Mouse (Mus musculus) right cerebral cortex, postnatal 36 days (tissue): ENCODE measurements around the gene Bcorl1.

ENCODE experiments used
- DNase-seq, 2 experiments: peaks; one replicate each; pipeline ENCODE4 v3.0.0; 2022; ENCODE audit warnings: low spot score in 2 of 2, mixed read lengths in 1 of 2

The Bcorl1 gene

GRCm38 (mm10) chrX:48444677-48445076 lies 103.5 kb downstream of the Bcorl1 start:
- DNase-seq = no peak

- DNase-seq = no peak
Observed at GRCm38 (mm10) chrX:48449646-48450045, 108.5 kb downstream of the Bcorl1 start.

GRCm38 (mm10) chrX:48452231-48452890 lies 111.2 kb downstream of the Bcorl1 start:
- DNase-seq = no peak

- no peak for DNase-seq
Observed at GRCm38 (mm10) chrX:48452931-48453673, 111.9 kb downstream of the Bcorl1 start.

GRCm38 (mm10) chrX:48453736-48454494 lies 112.8 kb downstream of the Bcorl1 start:
- DNase-seq = no peak

- no peak for DNase-seq
Observed at GRCm38 (mm10) chrX:48454495-48454878, 113.3 kb downstream of the Bcorl1 start.

GRCm38 (mm10) chrX:48455018-48455417 lies 113.9 kb downstream of the Bcorl1 start:
- no peak for DNase-seq

- no peak for DNase-seq
Observed at GRCm38 (mm10) chrX:48456956-48457355, 115.8 kb downstream of the Bcorl1 start.
